Mouse (Mus musculus) testis, adult 10 weeks (tissue): ENCODE measurements around the gene Guca2b. TPM values are rescaled to one million over a fixed set of nuclear protein-coding genes. Genes with fewer than 3 reads are reported as not detected.

ENCODE experiments used
- polyA plus RNA-seq: library from polyadenylated mRNA; stranded (reverse); fragments of 350-450 nt; fragmentation: Illumina TruSeq; extraction: RNeasy Lipid Tissue Mini Kit (QIAGEN cat#74804); gene quantifications from one replicate; pipeline ENCODE4 v1.2.3, GENCODE M21; 2014; ENCODE audit warnings: low read depth, low replicate concordance

Guca2b gene
- not detected for polyA plus RNA-seq

DNA sequence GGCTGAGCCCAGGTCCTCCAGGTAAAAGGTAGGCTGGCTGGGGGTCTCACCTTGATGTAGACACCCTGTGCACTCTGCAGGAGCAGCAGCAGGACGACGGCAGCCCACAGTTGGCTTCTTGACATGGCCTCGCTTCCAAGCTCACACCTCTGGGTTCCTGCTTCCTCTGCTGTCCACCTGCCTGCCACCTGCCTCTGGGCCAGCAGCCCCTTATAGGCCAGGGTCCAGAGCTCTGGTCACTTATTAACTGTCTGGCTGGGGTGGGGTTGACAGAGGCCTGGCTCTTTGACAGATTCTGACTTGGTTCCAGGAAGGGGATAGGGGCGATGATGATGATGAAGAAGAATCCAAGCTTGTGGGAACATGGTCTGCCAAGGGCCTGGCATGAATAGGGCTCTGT, at the start of gene Guca2b:
TSS of gene Guca2b (minus strand) at position 224 of the 400 bp plus-strand sequence.

DNA sequence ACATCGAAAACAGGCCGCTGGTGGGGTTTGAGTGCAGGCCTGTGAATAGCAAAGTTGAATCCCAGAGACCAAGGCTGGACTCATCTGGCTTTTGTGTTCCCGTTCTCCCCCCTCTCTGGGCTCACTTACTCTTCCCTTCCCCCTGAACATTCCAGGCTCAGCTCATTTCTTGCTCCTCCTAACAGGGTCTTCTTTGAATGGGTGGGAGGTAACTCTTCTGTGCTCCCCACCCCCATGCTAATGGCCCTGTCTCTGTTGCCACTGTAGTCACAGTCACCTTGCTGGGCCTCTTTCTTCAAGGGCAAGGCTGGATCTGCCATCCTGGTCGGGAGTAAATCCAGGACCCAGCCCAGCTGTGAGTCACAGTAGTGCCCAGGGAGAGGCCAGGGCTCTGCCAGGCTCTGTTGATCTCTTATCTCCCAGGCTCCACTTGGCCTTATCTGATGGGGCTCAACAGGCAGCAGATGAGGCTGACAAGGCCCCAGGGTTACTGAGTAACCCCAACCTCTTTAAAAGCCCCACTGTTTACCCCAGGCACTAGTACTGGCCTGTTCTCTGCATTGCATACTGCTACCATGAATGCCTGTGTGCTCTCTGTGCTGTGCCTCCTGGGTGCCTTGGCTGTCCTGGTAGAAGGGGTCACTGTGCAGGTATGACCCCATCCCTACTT, 21.4 kb downstream of the Guca2b start, which contains the start of gene Guca2a:
TSS of gene Guca2a (plus strand) at position 529 of the 670 bp plus-strand sequence.

Other genes with a start within 250 kb of the Guca2b start
- 1,643 TPM for gene Ccdc30, start 243.4 kb downstream of the Guca2b start, polyA plus RNA-seq
- gene Ppcs, start 236.5 kb downstream of the Guca2b start, polyA plus RNA-seq, result 9.5 TPM
- gene Zmynd12, start 236.1 kb downstream of the Guca2b start, polyA plus RNA-seq, result 81.5 TPM
- gene Rimkla, start 166.3 kb downstream of the Guca2b start, polyA plus RNA-seq, result 0.73 TPM
- 35.5 TPM for gene Foxj3, start 122.0 kb downstream of the Guca2b start, polyA plus RNA-seq
- gene Frg2f1, start 119.4 kb downstream of the Guca2b start, polyA plus RNA-seq, result 7.7 TPM
- not detected for gene Guca2a, start 21.2 kb downstream of the Guca2b start, polyA plus RNA-seq
- 0.53 TPM for gene Hivep3, start 74.8 kb upstream of the Guca2b start, polyA plus RNA-seq